Mouse (Mus musculus): ENCODE results near the gene Exoc7. TPM values are rescaled to one million over a fixed set of nuclear protein-coding genes. Genes with fewer than 3 reads are reported as not detected.
A peak's percentile ranks its signal among the peaks of the same experiment; 100 is the strongest.

Exoc7 gene
- polyA plus RNA-seq, 1 experiment from 2014 or later: 88.7 TPM

DNA sequence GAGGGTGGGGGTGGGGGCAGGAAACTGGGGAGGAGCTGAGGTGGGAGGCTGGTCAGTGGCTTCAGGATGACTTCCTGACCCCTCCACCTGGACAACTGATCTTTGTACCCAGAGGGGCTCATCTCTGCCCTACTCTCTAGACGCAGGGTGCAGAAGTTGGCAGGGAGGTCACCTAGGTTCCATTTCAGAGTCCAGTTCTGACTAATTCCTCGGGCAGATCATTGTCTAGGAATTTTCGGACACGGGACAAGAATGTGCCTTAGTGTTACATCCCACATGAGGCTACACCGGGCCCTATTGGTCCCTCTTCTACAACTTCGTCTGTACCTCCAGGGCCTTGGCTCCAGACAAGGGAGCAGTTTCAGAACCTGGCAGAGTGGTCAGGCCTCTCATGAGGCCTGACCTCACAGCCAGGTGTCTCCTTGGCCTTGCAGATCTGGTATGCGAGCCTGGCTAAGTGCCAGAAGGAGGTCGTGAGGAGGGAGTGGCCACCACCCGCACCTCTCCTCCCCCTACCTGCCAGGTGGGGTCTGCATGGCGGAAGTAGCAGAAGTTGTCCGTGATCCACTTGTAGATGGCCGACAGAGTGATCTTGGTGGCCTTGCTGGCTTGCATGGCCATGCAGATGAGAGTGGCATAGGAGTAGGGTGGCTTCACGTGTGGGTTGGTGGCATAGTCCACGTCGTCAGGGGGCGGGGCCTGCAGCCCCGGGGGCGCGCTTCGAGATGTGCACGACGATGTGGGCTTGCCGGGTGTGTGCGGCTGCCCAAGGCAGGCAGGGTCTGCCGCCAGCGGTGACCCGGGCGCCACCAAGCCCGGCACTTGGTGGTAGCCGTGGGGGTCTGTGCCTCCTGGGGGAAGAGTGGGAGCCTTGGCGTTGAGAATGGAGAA is 26.7 kb upstream of the Exoc7 start:
- peak overlapping the region; percentile 85 for H3K4me2 ChIP-seq
- no peak for ATAC-seq (ENCODE audit: low read depth)
- H3K9me3 ChIP-seq: no peaks in the 10 kb centered on the region
- peaks cover 10% of the 10 kb centered on the region for H3K36me3 ChIP-seq
- H3K4me1 ChIP-seq (replicated peaks): peaks cover 84% of the 10 kb centered on the region
- 26% methylated on average over 31 of the region's 31 CpGs for WGBS
- H3K27ac ChIP-seq (replicated peaks): no peak overlapping the region; the same call in 1 of the 2 replicates
- peaks cover 24% of the 10 kb centered on the region for H3K27me3 ChIP-seq
- H3K9ac ChIP-seq: peak overlapping the region; percentile 59
- peak overlapping the region; percentile 47 for H3K4me3 ChIP-seq

DNA sequence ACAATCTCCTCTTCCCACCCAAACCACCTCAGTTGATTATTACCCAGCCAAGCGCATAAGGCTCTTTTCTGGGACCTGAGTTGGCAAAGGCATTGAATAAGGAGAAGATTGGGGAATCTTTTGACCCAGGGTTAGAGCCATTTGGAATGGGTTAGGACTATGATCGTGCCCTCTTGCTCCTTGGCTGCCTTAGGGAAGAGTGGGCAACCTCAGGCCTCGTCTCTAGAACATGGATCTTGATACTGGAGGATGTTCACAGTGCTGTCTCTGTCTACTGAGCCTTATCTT is 25.9 kb upstream of the Exoc7 start:
- Histone ChIP-seq H3K4me1 (replicated peaks) (peaks cover 88% of the 10 kb centered on the region), H3K9me3 (no peaks in the 10 kb centered on the region), H3K4me3 (no peak overlapping the region), H3K36me3 (0 out of 2 replicates have a peak, but pooled peaks cover 3% of the 10 kb centered on the region), H3K9ac (peak overlapping the region; percentile 41), H3K27ac (replicated peaks) (peak overlapping the region; percentile 61), H3K27me3 (peaks cover 24% of the 10 kb centered on the region), H3K4me2 (peak overlapping the region; percentile 85)
- WGBS: 63% methylated on average over 3 of the region's 3 CpGs
- ATAC-seq (ENCODE audit: low read depth): no peak

DNA sequence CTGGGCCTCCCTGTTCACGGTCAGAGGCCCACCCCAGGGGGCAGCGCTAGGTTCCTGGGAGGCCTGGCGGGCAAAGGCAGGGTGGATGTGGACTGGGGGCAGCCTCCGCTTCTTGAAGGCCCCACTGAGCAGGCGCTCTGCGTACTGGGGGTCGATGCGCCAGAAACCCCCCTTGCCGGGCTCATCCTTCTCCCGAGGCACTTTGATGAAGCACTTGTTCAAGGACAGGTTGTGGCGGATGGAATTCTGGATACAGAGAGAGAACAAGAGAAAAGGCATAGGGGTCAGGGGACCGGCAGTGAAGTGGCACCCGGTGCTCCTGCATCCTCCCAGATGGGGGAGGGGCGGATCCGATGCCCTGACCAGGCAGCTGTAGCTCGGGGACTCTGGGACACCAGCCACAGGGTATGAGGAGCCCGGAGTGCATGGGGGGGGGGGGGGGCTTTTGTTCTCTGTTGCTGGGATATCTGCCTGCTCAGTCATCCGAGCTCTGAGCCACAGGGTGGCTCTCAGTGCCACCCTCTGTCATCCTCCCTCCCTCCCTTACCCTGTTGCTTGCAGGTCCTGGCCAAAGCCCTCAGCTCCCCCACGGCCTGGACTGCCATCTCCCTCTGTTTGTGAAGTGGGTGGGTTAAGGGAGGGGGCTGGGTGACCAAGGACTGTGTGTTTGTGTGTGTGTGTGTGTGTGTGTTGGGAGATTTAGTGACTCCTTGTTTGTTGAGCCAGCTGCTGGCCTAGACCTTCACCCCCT is 25.4 kb upstream of the Exoc7 start:
- H3K36me3 ChIP-seq: no peaks in the 10 kb centered on the region
- no peaks in the 10 kb centered on the region for H3K9me3 ChIP-seq
- 0 out of 2 replicates have a peak overlapping the region, but pooled peaks have one; percentile 17 for H3K9ac ChIP-seq
- WGBS: 20% methylated on average over 17 of the region's 19 CpGs
- H3K4me2 ChIP-seq: peak overlapping the region; percentile 85
- peak overlapping the region; percentile 73 for H3K27ac ChIP-seq (replicated peaks)
- peak; percentile 38 for ATAC-seq (ENCODE audit: low read depth)
- peaks cover 88% of the 10 kb centered on the region for H3K4me1 ChIP-seq (replicated peaks)
- peaks cover 24% of the 10 kb centered on the region for H3K27me3 ChIP-seq
- no peak overlapping the region for H3K4me3 ChIP-seq

DNA sequence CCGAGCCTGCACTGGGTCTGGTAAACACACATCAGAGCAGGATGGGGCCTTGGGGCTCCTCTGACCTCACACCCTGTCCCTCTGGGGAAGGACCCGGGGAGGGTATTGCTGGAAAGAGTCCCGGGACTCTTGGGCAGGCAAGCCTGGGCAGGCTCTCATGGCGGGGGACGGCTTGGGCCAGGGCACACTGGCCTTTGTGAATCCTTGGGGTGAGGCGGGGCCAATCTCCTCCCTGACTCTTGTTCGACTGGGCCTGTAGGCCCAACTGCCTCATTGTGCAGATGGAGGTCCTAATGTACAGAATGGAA is 23.1 kb upstream of the Exoc7 start:
- Histone ChIP-seq H3K9me3 (no peaks in the 10 kb centered on the region), H3K36me3 (no peaks in the 10 kb centered on the region), H3K27me3 (peaks cover 24% of the 10 kb centered on the region), H3K27ac (replicated peaks) (peak overlapping the region; percentile 83), H3K4me2 (no peak overlapping the region), H3K4me1 (replicated peaks) (peaks cover 67% of the 10 kb centered on the region), H3K9ac (peak overlapping the region; percentile 27; the same call in 1 of the 2 replicates), H3K4me3 (no peak overlapping the region)
- ATAC-seq (ENCODE audit: low read depth): no peak
- WGBS: 51% methylated on average over 7 of the region's 7 CpGs

DNA sequence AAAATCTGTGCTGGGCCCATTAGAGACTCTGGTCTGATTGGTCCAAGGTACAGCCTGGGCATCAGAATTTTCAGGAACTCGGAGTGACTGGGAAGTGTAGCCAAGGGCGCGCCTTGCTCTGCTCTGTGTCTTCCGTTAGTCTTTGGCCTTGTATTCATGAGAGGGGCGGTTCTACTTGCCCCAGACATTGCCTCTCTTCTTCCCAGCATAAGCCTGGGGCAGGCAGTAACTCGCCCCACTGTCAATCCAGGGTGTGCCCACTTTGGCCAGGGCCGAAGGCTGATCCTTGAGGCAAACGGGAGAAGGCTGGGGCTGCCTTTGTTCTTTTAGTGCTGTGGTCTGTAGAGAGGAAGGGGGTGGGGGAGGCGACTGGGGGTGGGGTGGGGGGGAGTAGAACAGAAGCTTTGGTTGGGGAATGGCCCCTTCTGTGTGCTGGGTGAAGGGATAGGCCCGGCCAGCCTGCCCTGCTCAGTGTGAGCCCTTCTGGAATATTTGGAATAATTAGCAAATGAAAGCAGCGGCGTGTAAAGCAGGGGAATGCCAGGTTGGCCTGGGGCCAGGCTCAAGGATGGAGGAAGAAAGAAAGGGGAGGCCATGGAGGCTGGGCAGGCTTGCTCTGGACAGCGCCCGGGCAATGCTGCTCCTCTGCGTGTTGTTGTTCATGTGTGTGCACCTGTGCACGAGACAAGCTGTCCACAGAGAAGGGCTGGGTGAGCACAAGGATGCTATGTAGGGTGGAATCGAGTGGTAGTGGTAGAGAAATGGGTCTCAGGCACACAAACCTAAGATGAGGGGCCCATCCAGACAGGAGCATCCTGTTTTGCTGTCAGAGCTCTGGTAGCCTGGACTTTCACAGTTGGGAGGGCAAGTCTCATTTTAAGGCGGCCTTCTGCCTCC is 22.5 kb upstream of the Exoc7 start:
- Histone ChIP-seq H3K4me1 (replicated peaks) (peaks cover 61% of the 10 kb centered on the region), H3K4me2 (no peak overlapping the region), H3K27ac (replicated peaks) (peak overlapping the region; percentile 83), H3K4me3 (no peak overlapping the region), H3K27me3 (peaks cover 18% of the 10 kb centered on the region), H3K9me3 (no peaks in the 10 kb centered on the region), H3K9ac (peak overlapping the region; percentile 27; the same call in 1 of the 2 replicates), H3K36me3 (no peaks in the 10 kb centered on the region)
- ATAC-seq (ENCODE audit: low read depth): peak; percentile 66
- 35% methylated on average over 18 of the region's 18 CpGs for WGBS

DNA sequence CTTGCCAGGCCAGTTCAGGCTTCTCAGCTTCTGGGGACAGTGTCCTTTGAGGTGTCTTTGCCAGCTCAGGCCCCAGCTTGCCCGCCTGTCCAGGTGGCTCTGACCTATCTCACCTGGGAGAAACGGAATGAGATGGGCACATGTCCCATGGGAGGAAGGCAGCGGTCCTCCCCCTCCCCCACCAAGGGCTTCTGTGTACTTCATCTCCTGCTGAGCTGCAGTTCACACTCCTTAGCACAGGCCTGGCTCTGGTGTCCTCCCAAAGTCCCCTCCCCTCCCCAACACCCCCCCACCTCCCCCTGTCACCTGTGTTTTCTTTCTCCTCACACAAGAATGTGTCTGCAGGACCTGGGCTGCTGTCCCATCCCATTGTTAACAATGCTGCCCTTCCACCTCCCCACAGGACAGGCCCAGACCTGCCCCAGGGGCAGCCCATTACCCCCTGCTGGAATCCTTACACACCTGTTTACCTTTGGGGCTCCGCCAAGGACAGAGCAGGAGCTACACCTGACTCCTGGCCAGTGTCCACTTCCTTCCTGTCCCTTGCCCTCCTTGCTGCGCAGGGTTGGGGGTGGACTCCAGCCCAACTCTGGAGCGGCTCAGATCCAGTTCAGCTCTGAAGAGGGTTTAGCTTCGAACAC is 20.1 kb upstream of the Exoc7 start:
- H3K4me2 ChIP-seq: no peak overlapping the region
- no peak overlapping the region for H3K4me3 ChIP-seq
- peaks cover 36% of the 10 kb centered on the region for H3K4me1 ChIP-seq (replicated peaks)
- ATAC-seq (ENCODE audit: low read depth): no peak
- H3K27me3 ChIP-seq: no peaks in the 10 kb centered on the region
- H3K9me3 ChIP-seq: no peaks in the 10 kb centered on the region
- H3K27ac ChIP-seq (replicated peaks): no peak overlapping the region
- H3K9ac ChIP-seq: no peak overlapping the region
- WGBS: 77% methylated on average over 7 of the region's 7 CpGs
- H3K36me3 ChIP-seq: no peaks in the 10 kb centered on the region

DNA sequence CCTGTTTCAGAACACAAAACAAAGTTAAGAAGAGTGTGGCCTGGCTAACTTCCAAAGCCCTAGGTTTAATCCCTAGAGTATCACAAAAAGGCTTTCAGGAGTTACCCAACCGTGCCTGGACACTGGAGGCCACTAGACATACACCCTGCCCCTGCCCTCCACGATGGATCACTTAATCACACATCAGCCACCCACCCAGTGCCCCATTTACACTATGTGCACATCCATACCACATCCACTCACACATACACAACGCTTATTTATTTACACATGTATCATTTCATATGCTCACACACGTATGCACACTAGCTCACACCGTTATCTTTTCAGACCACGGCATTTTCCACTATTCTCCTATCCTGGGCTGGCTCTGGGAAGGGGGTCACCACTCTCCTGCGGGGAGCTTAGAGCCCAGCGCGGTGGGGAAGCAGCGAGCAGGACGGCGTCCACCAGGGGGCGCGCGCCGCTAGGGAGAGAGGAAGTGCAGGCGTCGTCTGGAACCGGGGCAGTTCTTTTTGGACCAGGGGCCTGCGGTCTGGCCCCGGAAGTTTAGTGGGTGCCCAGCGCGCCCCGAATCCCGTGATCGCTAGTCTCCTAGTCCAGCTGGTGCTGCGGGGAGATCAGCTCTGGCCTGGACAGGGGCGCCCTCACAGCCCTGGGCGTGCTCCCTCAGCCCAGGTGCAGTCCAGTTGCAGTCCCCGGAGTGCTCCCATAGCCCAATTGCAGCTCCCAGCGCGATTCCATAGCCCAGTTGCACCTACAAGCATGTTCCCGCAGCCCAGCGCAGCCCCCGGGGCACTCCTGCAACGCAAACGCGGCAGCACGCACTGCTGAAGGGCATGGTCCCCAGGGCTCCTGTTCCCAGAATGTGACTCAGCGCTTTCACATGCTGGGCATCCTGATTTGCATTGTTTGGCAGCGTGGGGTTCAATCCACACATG is 12.0 kb upstream of the Exoc7 start:
- Histone ChIP-seq H3K9me3 (no peaks in the 10 kb centered on the region), H3K9ac (peak overlapping the region; percentile 68), H3K27me3 (peaks cover 7% of the 10 kb centered on the region), H3K4me1 (replicated peaks) (peaks cover 11% of the 10 kb centered on the region), H3K4me2 (peak overlapping the region; percentile 78), H3K27ac (replicated peaks) (no peak overlapping the region), H3K36me3 (no peaks in the 10 kb centered on the region), H3K4me3 (peak overlapping the region; percentile 39)
- WGBS: 1% methylated on average over 41 of the region's 41 CpGs
- peak; percentile 84 for ATAC-seq (ENCODE audit: low read depth)

DNA sequence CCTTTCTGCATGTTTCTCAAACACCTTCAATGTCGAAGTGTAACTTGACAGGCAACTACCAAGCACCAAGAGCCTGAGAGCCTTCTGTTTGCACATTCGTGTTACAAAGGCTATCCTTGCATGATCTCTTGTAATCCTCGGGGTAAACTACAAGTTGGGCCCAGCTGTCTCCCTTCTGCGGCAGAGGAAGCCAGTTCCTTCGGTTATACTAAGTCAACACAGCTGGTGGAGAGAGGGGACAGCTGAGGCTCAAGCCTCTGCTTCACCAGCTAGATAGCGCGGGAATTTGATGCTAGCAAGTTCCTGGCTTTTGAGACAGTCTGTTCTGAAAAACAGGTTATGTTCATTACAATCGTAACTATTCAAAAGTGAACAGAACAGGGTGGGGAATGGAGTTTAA is 5.3 kb upstream of the Exoc7 start:
- Histone ChIP-seq H3K36me3 (no peaks in the 10 kb centered on the region), H3K9ac (no peak overlapping the region), H3K9me3 (no peaks in the 10 kb centered on the region), H3K4me2 (no peak overlapping the region), H3K27ac (replicated peaks) (no peak overlapping the region), H3K4me3 (no peak overlapping the region), H3K27me3 (no peaks in the 10 kb centered on the region; the same call in 1 of the 2 replicates), H3K4me1 (replicated peaks) (peaks cover 5% of the 10 kb centered on the region)
- 59% methylated on average over 8 of the region's 8 CpGs for WGBS
- ATAC-seq (ENCODE audit: low read depth): no peak

DNA sequence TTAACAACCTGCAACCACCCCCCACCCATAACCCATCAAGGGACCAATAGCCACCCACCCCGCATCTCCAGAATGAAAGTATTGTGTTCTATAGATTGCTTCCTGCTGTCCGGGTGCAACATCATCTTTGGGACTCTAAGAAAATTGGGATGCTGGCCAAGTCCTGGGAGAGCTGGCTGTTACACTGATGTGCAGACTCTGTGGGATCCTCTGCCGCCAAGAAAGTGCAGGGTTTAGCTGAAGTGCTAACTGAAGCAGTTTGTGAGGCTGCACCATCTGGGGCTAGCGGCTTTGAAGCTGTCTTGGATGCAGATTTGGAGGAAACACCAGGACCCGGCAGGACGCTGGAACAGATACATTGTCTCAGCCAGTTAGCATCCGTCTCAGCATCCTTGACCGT is 4.1 kb upstream of the Exoc7 start:
- Histone ChIP-seq H3K36me3 (no peaks in the 10 kb centered on the region), H3K4me3 (no peak overlapping the region), H3K4me1 (replicated peaks) (peaks cover 9% of the 10 kb centered on the region), H3K27me3 (no peaks in the 10 kb centered on the region; the same call in 1 of the 2 replicates), H3K27ac (replicated peaks) (0 out of 2 replicates have a peak overlapping the region, but pooled peaks have one; percentile 13), H3K4me2 (no peak overlapping the region), H3K9ac (no peak overlapping the region; the same call in 1 of the 2 replicates), H3K9me3 (no peaks in the 10 kb centered on the region)
- WGBS: 33% methylated on average over 8 of the region's 8 CpGs
- no peak for ATAC-seq (ENCODE audit: low read depth)

DNA sequence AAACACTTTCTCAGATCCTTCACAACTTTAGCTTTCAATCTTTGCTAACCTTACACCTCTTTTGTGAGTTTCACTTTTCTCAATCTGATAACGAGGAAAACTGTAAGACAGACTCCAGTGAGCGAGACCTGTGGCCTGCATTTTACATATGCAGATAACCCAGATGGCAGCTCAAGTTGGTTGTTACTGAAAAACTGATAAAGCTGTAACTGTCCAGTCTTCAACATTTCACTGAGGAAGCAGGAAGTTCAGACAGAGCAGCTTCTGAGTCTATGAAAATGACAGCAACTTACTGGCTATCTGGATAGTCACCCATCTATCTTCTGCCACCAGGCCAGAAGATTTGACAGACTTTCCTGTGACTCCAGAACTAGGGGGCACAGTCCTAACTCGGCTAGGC is 2.6 kb upstream of the Exoc7 start:
- H3K9ac ChIP-seq: no peak overlapping the region
- WGBS: 81% methylated on average over 3 of the region's 3 CpGs
- ATAC-seq (ENCODE audit: low read depth): no peak
- no peak overlapping the region for H3K4me3 ChIP-seq
- no peak overlapping the region for H3K4me2 ChIP-seq
- no peaks in the 10 kb centered on the region for H3K27me3 ChIP-seq
- no peak overlapping the region for H3K27ac ChIP-seq (replicated peaks)
- no peaks in the 10 kb centered on the region for H3K9me3 ChIP-seq
- H3K4me1 ChIP-seq (replicated peaks): peaks cover 19% of the 10 kb centered on the region
- H3K36me3 ChIP-seq: peaks cover 6% of the 10 kb centered on the region
